Mouse (Mus musculus) cerebellum, adult 2 months (tissue): ENCODE measurements around the gene Alk.

ENCODE experiments used
- CTCF ChIP-seq: fragments of 200-500 bp; IDR thresholded peaks from 2 replicates; pipeline ENCODE4 v1.5.1; 2011; ENCODE audit warnings: low read depth, mild to moderate bottlenecking, control low read depth, low read length, moderate library complexity, borderline replicate concordance; ENCODE audit not compliant: insufficient read depth
- POLR2A ChIP-seq: fragments of 200-500 bp; IDR thresholded peaks from 2 replicates; pipeline ENCODE4 v1.6.1; 2011; ENCODE audit warnings: low read length, control low read depth, borderline replicate concordance; ENCODE audit not compliant: insufficient read depth

- TF ChIP-seq POLR2A = no peak
- no peak for TF ChIP-seq CTCF
These were observed 1.1 kb downstream of the Alk start for GRCm38 (mm10) chr17:72603118-72603885.
